Mouse (Mus musculus): ENCODE measurements around the gene Tent4a. TPM values are rescaled to one million over a fixed set of nuclear protein-coding genes. Genes with fewer than 3 reads are reported as not detected.

The Tent4a gene
- total and polyA plus RNA-seq, 3 experiments = 3.6 to 8.8 (median 5.7) TPM

- H3K27me3 ChIP-seq (replicated peaks) = peaks cover 3% of the 10 kb centered on the region
- in situ Hi-C loops (cut with MboI; ENCODE audit: low pct_ligation_motif_present, low pct_unique_long_range_greater_than_20kb, low sequenced_read_pairs) = loop anchor here (5.0 kb wide), 1 partner anchor 104 kb away; no protein-coding TSS in a partner anchor
- no peak overlapping the region for H3K9ac ChIP-seq (ENCODE audit: insufficient read depth, low read depth)
- peak; percentile 57 for DNase-seq (ENCODE audit: extremely low read depth)
- no peaks in the 10 kb centered on the region for H3K36me3 ChIP-seq (replicated peaks in 1 of 2; ENCODE audit: control insufficient read depth in 1 of 2, insufficient read depth in 1 of 2, low read length in 1 of 2)
- TF ChIP-seq ZNF384 (IDR thresholded peaks at IDR 0.05; ENCODE audit: low read depth, low read length) (no peak), ZC3H11A (IDR thresholded peaks at IDR 0.05; ENCODE audit: low read depth, low read length) (0 out of 2 replicates have a peak, but pooled peaks have one; percentile 6), CTCF (conservative IDR thresholded peaks at IDR 0.05 in 1 of 2, IDR thresholded peaks at IDR 0.05 in 1 of 2; ENCODE audit: low read depth in 2 of 2, low read length in 2 of 2) (peak; percentile 87 to 91), HCFC1 (IDR thresholded peaks at IDR 0.05; ENCODE audit: low read depth, low read length) (no peak), SMC3 (IDR thresholded peaks at IDR 0.05; ENCODE audit: low read depth, low read length) (peak; percentile 85), RAD21 (IDR thresholded peaks at IDR 0.05; ENCODE audit: low read depth, low read length) (peak; percentile 87)
- no peaks in the 10 kb centered on the region for H3K9me3 ChIP-seq (replicated peaks; ENCODE audit: low read length)
- no peak overlapping the region for H3K27ac ChIP-seq (ENCODE audit: insufficient read depth, low read depth)
- no peaks in the 10 kb centered on the region; a peak in 1 of 4 replicates for H3K4me1 ChIP-seq (ENCODE audit: control insufficient read depth in 1 of 2, insufficient read depth in 2 of 2)
- H3K4me2 ChIP-seq (ENCODE audit: insufficient read depth, low read depth, poor library complexity, severe bottlenecking) = no peak overlapping the region
- dilution Hi-C loops (cut with MboI; ENCODE audit: extremely low pct_ligation_motif_present, extremely low pct_unique_long_range_greater_than_20kb, low sequenced_read_pairs) = no loop called here
- no peaks in the 10 kb centered on the region for H3K79me2 ChIP-seq (replicated peaks; ENCODE audit: control insufficient read depth, extremely low read depth, insufficient read depth, poor library complexity, severe bottlenecking)
- H3K4me3 ChIP-seq (replicated peaks in 1 of 3; ENCODE audit: low read depth in 2 of 3, low read length in 2 of 3, poor library complexity in 1 of 3) = no peak overlapping the region
Observed at GRCm38 (mm10) chr13:69553024-69553423, 18.6 kb upstream of the Tent4a start.

GRCm38 (mm10) chr13:69550831-69551230 lies 16.4 kb upstream of the Tent4a start:
- Histone ChIP-seq H3K36me3 (replicated peaks in 1 of 2; ENCODE audit: control insufficient read depth in 1 of 2, insufficient read depth in 1 of 2, low read length in 1 of 2) (no peaks in the 10 kb centered on the region), H3K79me2 (replicated peaks; ENCODE audit: control insufficient read depth, extremely low read depth, insufficient read depth, poor library complexity, severe bottlenecking) (no peaks in the 10 kb centered on the region), H3K27me3 (replicated peaks) (no peaks in the 10 kb centered on the region), H3K4me3 (replicated peaks in 1 of 3; ENCODE audit: low read depth in 2 of 3, low read length in 2 of 3, poor library complexity in 1 of 3) (no peak overlapping the region), H3K9me3 (replicated peaks; ENCODE audit: low read length) (no peaks in the 10 kb centered on the region), H3K4me2 (ENCODE audit: insufficient read depth, low read depth, poor library complexity, severe bottlenecking) (no peak overlapping the region), H3K27ac (ENCODE audit: insufficient read depth, low read depth) (no peak overlapping the region), H3K4me1 (ENCODE audit: control insufficient read depth in 1 of 2, insufficient read depth in 2 of 2) (no peaks in the 10 kb centered on the region; a peak in 1 of 4 replicates), H3K9ac (ENCODE audit: insufficient read depth, low read depth) (no peak overlapping the region)
- DNase-seq (ENCODE audit: extremely low read depth) = no peak
- dilution Hi-C loops (cut with MboI; ENCODE audit: extremely low pct_ligation_motif_present, extremely low pct_unique_long_range_greater_than_20kb, low sequenced_read_pairs) (no loop called here), in situ Hi-C loops (cut with MboI; ENCODE audit: low pct_ligation_motif_present, low pct_unique_long_range_greater_than_20kb, low sequenced_read_pairs) (loop anchor here (5.0 kb wide), 1 partner anchor 106 kb away; no protein-coding TSS in a partner anchor)
- TF ChIP-seq EP300 (IDR thresholded peaks at IDR 0.05; ENCODE audit: low read length) = no peak
- TF ChIP-seq PAX5 (IDR thresholded peaks at IDR 0.05; ENCODE audit: low read length) = no peak

GRCm38 (mm10) chr13:69549980-69550379 lies 15.6 kb upstream of the Tent4a start:
- Histone ChIP-seq H3K9ac (ENCODE audit: insufficient read depth, low read depth) (no peak overlapping the region), H3K9me3 (replicated peaks; ENCODE audit: low read length) (no peaks in the 10 kb centered on the region), H3K4me3 (replicated peaks in 1 of 3; ENCODE audit: low read depth in 2 of 3, low read length in 2 of 3, poor library complexity in 1 of 3) (no peak overlapping the region), H3K79me2 (replicated peaks; ENCODE audit: control insufficient read depth, extremely low read depth, insufficient read depth, poor library complexity, severe bottlenecking) (no peaks in the 10 kb centered on the region), H3K27ac (ENCODE audit: insufficient read depth, low read depth) (no peak overlapping the region), H3K36me3 (replicated peaks in 1 of 2; ENCODE audit: control insufficient read depth in 1 of 2, insufficient read depth in 1 of 2, low read length in 1 of 2) (no peaks in the 10 kb centered on the region), H3K27me3 (replicated peaks) (no peaks in the 10 kb centered on the region), H3K4me2 (ENCODE audit: insufficient read depth, low read depth, poor library complexity, severe bottlenecking) (no peak overlapping the region), H3K4me1 (ENCODE audit: control insufficient read depth in 1 of 2, insufficient read depth in 2 of 2) (no peaks in the 10 kb centered on the region)
- TF ChIP-seq MAZ (IDR thresholded peaks at IDR 0.05; ENCODE audit: low read depth, low read length) (no peak), SMC3 (IDR thresholded peaks at IDR 0.05; ENCODE audit: low read depth, low read length) (peak; percentile 14; the same call in 1 of the 2 replicates), ZKSCAN1 (IDR thresholded peaks at IDR 0.05; ENCODE audit: borderline replicate concordance, low read depth, low read length) (no peak), MAX (IDR thresholded peaks at IDR 0.05; ENCODE audit: low read length) (no peak), RAD21 (IDR thresholded peaks at IDR 0.05; ENCODE audit: low read depth, low read length) (peak; percentile 59), USF2 (conservative IDR thresholded peaks at IDR 0.05; ENCODE audit: low read depth, low read length) (no peak), PAX5 (IDR thresholded peaks at IDR 0.05; ENCODE audit: low read length) (no peak), HCFC1 (IDR thresholded peaks at IDR 0.05; ENCODE audit: low read depth, low read length) (no peak), EP300 (IDR thresholded peaks at IDR 0.05; ENCODE audit: low read length) (no peak), CTCF (conservative IDR thresholded peaks at IDR 0.05 in 1 of 2, IDR thresholded peaks at IDR 0.05 in 1 of 2; ENCODE audit: low read depth in 2 of 2, low read length in 2 of 2) (peak in 1 of 2 experiments; percentile 54; a peak in 2 of 4 replicates), CHD2 (IDR thresholded peaks at IDR 0.05; ENCODE audit: low read length) (no peak), NRF1 (IDR thresholded peaks at IDR 0.05; ENCODE audit: low read depth, low read length) (no peak), MAFK (IDR thresholded peaks at IDR 0.05; ENCODE audit: insufficient replicate concordance, low read length) (no peak), TBP (conservative IDR thresholded peaks at IDR 0.05; ENCODE audit: low read depth, low read length) (no peak), KAT2A (IDR thresholded peaks at IDR 0.05; ENCODE audit: insufficient replicate concordance, low read length) (no peak)
- DNase-seq (ENCODE audit: extremely low read depth) = no peak
- in situ Hi-C loops (cut with MboI; ENCODE audit: low pct_ligation_motif_present, low pct_unique_long_range_greater_than_20kb, low sequenced_read_pairs) = loop anchor here (5.0 to 10.0 kb wide), 3 partner anchors 38 to 107 kb away; partner anchors contain the start of gene Srd5a1
- dilution Hi-C loops (cut with MboI; ENCODE audit: extremely low pct_ligation_motif_present, extremely low pct_unique_long_range_greater_than_20kb, low sequenced_read_pairs) = no loop called here

Measured in CH12.LX (cell line).